Mouse (Mus musculus): ENCODE measurements around the gene Cdiptos.

GRCm38 (mm10) chr7:126955125-126955524 is 20.8 kb downstream of the Cdiptos start:
- no peak for TF ChIP-seq POLR2A (IDR thresholded peaks at IDR 0.05; ENCODE audit: control insufficient read depth, extremely low read depth, insufficient read depth, low read length, poor library complexity)
- TF ChIP-seq CTCF (IDR thresholded peaks at IDR 0.05; ENCODE audit: borderline replicate concordance, control insufficient read depth, extremely low read depth, insufficient read depth, low read length, poor library complexity): no peak

Data from thymus, adult 2 months (tissue).